Mouse (Mus musculus): Measurements from ENCODE around the gene Pdzd3.

GRCm38 (mm10) chr9:44207840-44208239, 43.4 kb downstream of the Pdzd3 start:
- TF ChIP-seq CTCF (IDR thresholded peaks at IDR 0.05; ENCODE audit: low read depth, low read length): no peak
- TF ChIP-seq POLR2A (IDR thresholded peaks at IDR 0.05; ENCODE audit: borderline replicate concordance, low read depth, low read length): no peak

Measured in bone marrow macrophage, adult 2 months (primary cell).